Mouse (Mus musculus): ENCODE results near the gene Tmem135. TPM values are rescaled to one million over a fixed set of nuclear protein-coding genes. Genes with fewer than 3 reads are reported as not detected.

Gene Tmem135
- polyA plus RNA-seq, 1 experiment from 2014 or later: 12.4 TPM

DNA sequence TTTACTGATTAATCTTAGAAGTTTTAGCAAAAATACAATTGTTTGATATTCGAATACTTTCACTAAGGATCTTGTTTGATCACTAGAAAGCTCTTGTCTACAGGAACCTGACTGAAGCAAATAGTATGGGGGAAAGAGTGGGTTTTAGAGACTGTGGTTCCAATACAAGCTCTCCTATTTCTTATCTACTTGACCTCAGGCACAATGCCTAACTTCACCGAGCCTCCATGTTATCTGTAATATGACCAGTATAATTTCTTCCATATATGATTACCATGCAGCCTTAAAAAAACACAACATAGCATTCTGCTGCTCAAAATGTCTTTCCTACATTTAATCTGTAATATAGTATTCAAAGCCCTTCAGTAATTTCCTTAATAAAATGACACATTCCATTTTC is 161.9 kb downstream of the Tmem135 start:
- no peak overlapping the region for H3K4me3 ChIP-seq (replicated peaks)
- H3K4me2 ChIP-seq: no peak overlapping the region
- 30% methylated on average over 2 of the region's 2 CpGs for WGBS (ENCODE audit: insufficient replicate concordance)
- no peaks in the 10 kb centered on the region for H3K9me3 ChIP-seq (replicated peaks)
- H3K9ac ChIP-seq: no peak overlapping the region
- ATAC-seq (ENCODE audit: low read depth) (peak; percentile 87), DNase-seq (no peak)
- no peaks in the 10 kb centered on the region for H3K27me3 ChIP-seq
- peaks cover 6% of the 10 kb centered on the region; the same call in 1 of the 2 replicates for H3K36me3 ChIP-seq
- H3K4me1 ChIP-seq (replicated peaks): peaks cover 7% of the 10 kb centered on the region
- H3K27ac ChIP-seq: 0 out of 2 replicates have a peak overlapping the region, but pooled peaks have one; percentile 11

DNA sequence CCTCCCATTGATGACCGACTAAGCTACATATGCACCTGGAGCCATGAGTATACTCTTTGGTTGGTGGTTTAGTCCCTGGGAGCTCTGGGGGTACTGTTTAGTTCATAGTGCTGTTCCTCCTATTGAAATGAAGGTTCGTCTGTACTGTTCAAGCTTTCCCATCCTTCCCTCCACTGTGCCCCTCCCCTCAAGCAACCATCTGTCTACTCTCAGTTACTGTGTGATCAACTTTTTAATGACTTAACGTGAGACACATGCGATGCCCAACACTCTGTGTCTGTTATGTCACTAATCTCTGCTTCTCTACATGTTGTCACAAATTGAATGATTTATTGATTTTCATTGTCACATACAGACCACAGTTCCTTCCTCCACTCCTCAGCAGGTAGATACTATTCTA is 164.4 kb downstream of the Tmem135 start:
- H3K4me3 ChIP-seq (replicated peaks): no peak overlapping the region

GRCm38 (mm10) chr7:89236592-89236991 is 167.4 kb downstream of the Tmem135 start:
- ATAC-seq (ENCODE audit: low read depth) (no peak), DNase-seq (no peak)
- H3K27ac ChIP-seq: no peak overlapping the region
- no peak overlapping the region for H3K4me2 ChIP-seq
- H3K27me3 ChIP-seq: no peaks in the 10 kb centered on the region
- no peak overlapping the region for H3K9ac ChIP-seq
- peaks cover 6% of the 10 kb centered on the region; the same call in 1 of the 2 replicates for H3K36me3 ChIP-seq
- 0 out of 2 replicates have a peak, but pooled peaks cover 3% of the 10 kb centered on the region for H3K4me1 ChIP-seq (replicated peaks)
- no peak overlapping the region for H3K4me3 ChIP-seq (replicated peaks)
- 69% methylated on average over 2 of the region's 2 CpGs for WGBS (ENCODE audit: insufficient replicate concordance)
- H3K9me3 ChIP-seq (replicated peaks): no peaks in the 10 kb centered on the region

More for the DNA sequence above, 164.4 kb downstream of the Tmem135 start:
- Histone ChIP-seq H3K4me1 (replicated peaks) (peaks cover 10% of the 10 kb centered on the region), H3K36me3 (peaks cover 6% of the 10 kb centered on the region; the same call in 1 of the 2 replicates), H3K9me3 (replicated peaks) (no peaks in the 10 kb centered on the region), H3K27ac (no peak overlapping the region), H3K9ac (no peak overlapping the region), H3K27me3 (no peaks in the 10 kb centered on the region), H3K4me2 (no peak overlapping the region)
- DNase-seq: no peak
- no peak for ATAC-seq (ENCODE audit: low read depth)
- WGBS (ENCODE audit: insufficient replicate concordance): 79% methylated on average over 4 of the region's 4 CpGs

DNA sequence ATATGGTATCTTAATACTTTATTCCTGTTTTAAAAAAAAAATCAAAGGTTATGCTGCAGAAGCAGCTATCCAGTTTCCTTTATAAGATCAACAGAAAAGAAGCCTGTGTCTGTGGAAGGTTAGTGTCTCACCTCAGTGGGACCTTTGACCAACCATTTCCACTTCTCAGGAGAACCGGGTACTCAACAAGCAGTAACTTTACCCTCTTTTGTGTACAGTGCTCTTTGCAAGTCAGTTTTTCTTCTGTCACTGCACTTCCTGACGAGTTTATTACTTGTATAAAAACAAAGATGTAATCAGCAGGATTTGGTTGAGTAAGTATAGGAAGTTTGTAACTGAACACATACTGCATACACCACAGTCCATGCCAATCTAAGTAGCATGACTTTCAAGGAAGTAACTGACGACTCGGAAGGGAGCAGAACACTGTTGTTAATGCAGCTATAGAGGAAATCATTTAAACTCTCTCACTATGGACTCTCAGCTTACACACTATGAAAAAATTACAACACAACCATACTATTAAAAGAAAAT is 168.0 kb downstream of the Tmem135 start:
- Histone ChIP-seq H3K4me3 (replicated peaks) (no peak overlapping the region), H3K9me3 (replicated peaks) (no peaks in the 10 kb centered on the region), H3K9ac (no peak overlapping the region), H3K27me3 (no peaks in the 10 kb centered on the region), H3K36me3 (peaks cover 6% of the 10 kb centered on the region; the same call in 1 of the 2 replicates), H3K4me1 (replicated peaks) (0 out of 2 replicates have a peak, but pooled peaks cover 3% of the 10 kb centered on the region), H3K27ac (no peak overlapping the region), H3K4me2 (no peak overlapping the region)
- DNase-seq: no peak
- 33% methylated on average over 4 of the region's 4 CpGs for WGBS (ENCODE audit: insufficient replicate concordance)
- ATAC-seq (ENCODE audit: low read depth): no peak

DNA sequence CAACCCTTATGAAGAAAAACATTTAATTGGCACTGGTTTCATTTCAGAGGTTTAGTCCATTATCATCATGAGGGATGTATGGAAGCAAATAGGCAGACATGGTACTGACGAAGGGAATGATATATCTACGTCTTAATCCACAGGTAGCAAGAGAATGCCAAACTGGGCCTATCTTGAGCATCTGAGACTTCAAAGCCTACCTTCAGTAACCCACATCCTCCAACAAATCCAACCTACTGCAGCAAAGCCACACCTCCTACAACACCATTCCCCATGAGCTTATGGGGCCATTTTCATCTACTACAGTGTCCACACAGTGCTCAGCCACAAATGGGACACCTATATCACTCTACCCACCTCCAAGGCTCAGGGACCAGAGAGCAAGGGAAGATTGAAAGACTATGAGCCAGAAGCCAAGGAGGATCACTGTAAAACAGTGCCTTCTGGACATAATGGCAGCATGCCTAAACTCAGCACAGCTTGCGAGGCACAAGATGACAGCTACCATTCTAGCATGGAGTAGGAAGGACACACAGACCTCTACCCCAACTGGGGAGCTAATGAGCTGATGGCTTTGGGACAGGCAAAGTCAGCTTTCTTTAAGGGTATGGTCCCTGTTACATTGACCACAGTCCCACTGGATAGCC is 171.4 kb downstream of the Tmem135 start:
- H3K4me3 ChIP-seq (replicated peaks): no peak overlapping the region

DNA sequence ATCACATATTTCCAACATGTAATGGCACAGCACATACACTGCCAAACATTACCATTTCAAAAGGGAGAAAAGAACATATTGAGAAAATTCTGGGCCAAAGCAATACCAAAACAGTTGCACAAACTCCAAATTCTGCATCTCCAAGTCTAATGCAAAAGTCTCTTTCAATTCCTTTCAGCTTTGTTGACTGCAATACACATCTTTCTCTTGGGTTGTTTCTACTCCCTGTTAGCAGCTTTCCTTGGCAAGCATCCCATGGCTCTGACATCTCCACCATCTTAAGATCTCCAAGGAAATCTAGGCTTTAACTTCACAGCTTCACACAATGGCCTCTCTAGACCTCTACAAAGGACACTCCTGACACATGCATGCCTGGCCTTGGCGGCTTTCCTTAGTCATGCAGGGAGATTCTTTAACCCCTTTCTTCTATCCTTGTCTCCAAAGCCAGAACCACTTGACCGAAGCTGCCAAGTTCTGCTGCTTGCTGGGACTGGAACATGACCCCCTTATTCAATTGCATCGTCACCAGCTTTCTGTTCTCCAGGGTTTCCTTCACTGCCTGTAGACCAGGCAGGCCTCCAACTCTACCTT is 172.7 kb downstream of the Tmem135 start:
- Histone ChIP-seq H3K4me2 (no peak overlapping the region), H3K27me3 (no peaks in the 10 kb centered on the region), H3K36me3 (no peaks in the 10 kb centered on the region), H3K4me3 (replicated peaks) (no peak overlapping the region), H3K4me1 (replicated peaks) (0 out of 2 replicates have a peak, but pooled peaks cover 3% of the 10 kb centered on the region), H3K9ac (no peak overlapping the region), H3K27ac (no peak overlapping the region), H3K9me3 (replicated peaks) (no peaks in the 10 kb centered on the region)
- ATAC-seq (ENCODE audit: low read depth) (no peak), DNase-seq (no peak)
- 70% methylated on average over 3 of the region's 3 CpGs for WGBS (ENCODE audit: insufficient replicate concordance)

More for the DNA sequence above, 171.4 kb downstream of the Tmem135 start:
- Histone ChIP-seq H3K4me1 (replicated peaks) (0 out of 2 replicates have a peak, but pooled peaks cover 3% of the 10 kb centered on the region), H3K27me3 (no peaks in the 10 kb centered on the region), H3K9ac (no peak overlapping the region), H3K9me3 (replicated peaks) (no peaks in the 10 kb centered on the region), H3K4me2 (no peak overlapping the region), H3K27ac (no peak overlapping the region), H3K36me3 (no peaks in the 10 kb centered on the region)
- DNase-seq: no peak
- no peak for ATAC-seq (ENCODE audit: low read depth)
- WGBS (ENCODE audit: insufficient replicate concordance): 74% methylated on average over 3 of the region's 3 CpGs

DNA sequence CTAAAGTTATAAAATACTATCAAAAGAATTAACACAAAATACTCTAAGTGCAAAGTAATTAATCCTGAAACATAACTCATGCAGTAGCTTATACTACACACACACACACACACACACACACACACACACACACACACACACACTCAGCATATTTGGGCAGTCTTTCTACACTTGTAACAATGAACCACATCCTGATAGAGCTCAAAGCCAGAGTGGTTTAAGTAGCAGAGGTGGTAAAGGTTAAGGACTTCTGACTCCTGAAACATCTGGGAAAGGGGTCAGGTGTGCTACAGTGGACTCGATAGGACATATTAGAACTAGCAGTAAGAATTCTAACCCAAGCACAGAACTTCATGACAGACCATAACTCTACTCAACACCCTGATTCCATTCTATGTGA is 181.4 kb downstream of the Tmem135 start:
- H3K9me3 ChIP-seq (replicated peaks): no peaks in the 10 kb centered on the region
- DNase-seq (no peak), ATAC-seq (ENCODE audit: low read depth) (no peak)
- no peaks in the 10 kb centered on the region for H3K36me3 ChIP-seq
- no peaks in the 10 kb centered on the region for H3K27me3 ChIP-seq
- H3K4me2 ChIP-seq: no peak overlapping the region
- H3K9ac ChIP-seq: no peak overlapping the region
- no peak overlapping the region for H3K27ac ChIP-seq
- no peaks in the 10 kb centered on the region for H3K4me1 ChIP-seq (replicated peaks)
- WGBS (ENCODE audit: insufficient replicate concordance): 64% methylated on average over 1 of the region's 1 CpGs
- H3K4me3 ChIP-seq (replicated peaks): no peak overlapping the region

GRCm38 (mm10) chr7:89216628-89217027 is 187.4 kb downstream of the Tmem135 start:
- H3K36me3 ChIP-seq: no peaks in the 10 kb centered on the region
- no peak for ATAC-seq (ENCODE audit: low read depth)

GRCm38 (mm10) chr7:89216118-89216517 is 187.9 kb downstream of the Tmem135 start:
- peak; percentile 45; the same call in 1 of the 2 replicates for ATAC-seq (ENCODE audit: low read depth)
- no peak for DNase-seq
- H3K36me3 ChIP-seq: no peaks in the 10 kb centered on the region
- H3K27me3 ChIP-seq: no peaks in the 10 kb centered on the region
- 22% methylated on average over 2 of the region's 2 CpGs for WGBS (ENCODE audit: insufficient replicate concordance)
- H3K4me2 ChIP-seq: no peak overlapping the region
- H3K9me3 ChIP-seq (replicated peaks): no peaks in the 10 kb centered on the region
- 0 out of 2 replicates have a peak overlapping the region, but pooled peaks have one; percentile 5 for H3K27ac ChIP-seq
- peaks cover 12% of the 10 kb centered on the region; the same call in 1 of the 2 replicates for H3K4me1 ChIP-seq (replicated peaks)
- no peak overlapping the region for H3K4me3 ChIP-seq (replicated peaks)
- no peak overlapping the region for H3K9ac ChIP-seq

More at GRCm38 (mm10) chr7:89216628-89217027, 187.4 kb downstream of the Tmem135 start:
- no peak for DNase-seq
- Histone ChIP-seq H3K9ac (no peak overlapping the region), H3K9me3 (replicated peaks) (no peaks in the 10 kb centered on the region), H3K27me3 (no peaks in the 10 kb centered on the region), H3K27ac (no peak overlapping the region), H3K4me3 (replicated peaks) (no peak overlapping the region), H3K4me1 (replicated peaks) (peaks cover 12% of the 10 kb centered on the region; the same call in 1 of the 2 replicates), H3K4me2 (no peak overlapping the region)
- WGBS (ENCODE audit: insufficient replicate concordance): 24% methylated on average over 1 of the region's 1 CpGs

DNA sequence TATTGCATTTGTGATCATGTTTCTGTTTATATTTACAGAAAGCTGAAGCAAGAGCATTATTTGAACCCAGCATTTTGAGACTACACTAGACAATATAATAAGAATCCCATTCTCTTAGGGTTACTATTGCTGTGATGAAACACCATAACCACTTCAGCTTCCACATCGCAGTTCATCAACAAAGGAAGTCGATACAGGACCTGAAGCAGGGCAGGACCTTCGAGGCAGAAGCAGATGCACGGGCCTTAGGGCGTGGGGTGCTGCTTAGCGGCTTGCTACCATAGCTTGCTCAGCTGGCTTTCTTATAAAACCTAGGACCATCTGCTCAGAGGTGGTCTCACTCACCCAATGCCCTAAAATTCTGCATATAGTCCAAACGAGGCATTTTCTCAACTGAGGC is 188.3 kb downstream of the Tmem135 start:
- Histone ChIP-seq H3K4me2 (no peak overlapping the region), H3K4me1 (replicated peaks) (peaks cover 12% of the 10 kb centered on the region; the same call in 1 of the 2 replicates), H3K27me3 (no peaks in the 10 kb centered on the region), H3K9me3 (replicated peaks) (no peaks in the 10 kb centered on the region), H3K36me3 (no peaks in the 10 kb centered on the region), H3K27ac (0 out of 2 replicates have a peak overlapping the region, but pooled peaks have one; percentile 5), H3K4me3 (replicated peaks) (no peak overlapping the region), H3K9ac (no peak overlapping the region)
- WGBS (ENCODE audit: insufficient replicate concordance): 19% methylated on average over 7 of the region's 7 CpGs
- DNase-seq (no peak), ATAC-seq (ENCODE audit: low read depth) (no peak)

- H3K36me3 ChIP-seq: no peaks in the 10 kb centered on the region
- no peaks in the 10 kb centered on the region for H3K27me3 ChIP-seq
- H3K27ac ChIP-seq: no peak overlapping the region
- H3K4me1 ChIP-seq (replicated peaks): peaks cover 11% of the 10 kb centered on the region
- no peak for DNase-seq
- 60% methylated on average over 6 of the region's 6 CpGs for WGBS (ENCODE audit: insufficient replicate concordance)
- no peak for ATAC-seq (ENCODE audit: low read depth)
- H3K4me2 ChIP-seq: no peak overlapping the region
- H3K9ac ChIP-seq: no peak overlapping the region
- H3K4me3 ChIP-seq (replicated peaks): no peak overlapping the region
- H3K9me3 ChIP-seq (replicated peaks): no peaks in the 10 kb centered on the region
Observed at GRCm38 (mm10) chr7:89210506-89210905, 193.5 kb downstream of the Tmem135 start.

Measured in liver, embryonic 13.5 days (tissue).